Mouse (Mus musculus) layer of hippocampus, adult 8-10 months (tissue): Measurements from ENCODE around the gene Rlim. TPM values are rescaled to one million over a fixed set of nuclear protein-coding genes. Genes with fewer than 3 reads are reported as not detected.

Experiments
- total RNA-seq, 4 experiments: library from RNA; stranded (reverse); gene quantifications; 2 replicates each; pipeline ENCODE4 v1.2.4; 2022

The Rlim gene
- total RNA-seq, 4 experiments from 2014 or later = 46.5 to 58.4 (median 55.5) TPM

Other genes starting within 250 kb of the Rlim start
- 10 to 100 TPM; 33.1 to 40.7 (median 34.1) TPM for gene Slc16a2, start 159.3 kb downstream of the Rlim start, total RNA-seq
- gene Nexmif, start 219.9 kb upstream of the Rlim start, total RNA-seq = 10 to 100 TPM; 30.5 to 38.7 (median 34.6) TPM